Mouse (Mus musculus): ENCODE data around the gene Ehd2. TPM values are rescaled to one million over a fixed set of nuclear protein-coding genes. Genes with fewer than 3 reads are reported as not detected.

Ehd2 gene
- polyA plus RNA-seq, 1 experiment, result 4.6 TPM

DNA sequence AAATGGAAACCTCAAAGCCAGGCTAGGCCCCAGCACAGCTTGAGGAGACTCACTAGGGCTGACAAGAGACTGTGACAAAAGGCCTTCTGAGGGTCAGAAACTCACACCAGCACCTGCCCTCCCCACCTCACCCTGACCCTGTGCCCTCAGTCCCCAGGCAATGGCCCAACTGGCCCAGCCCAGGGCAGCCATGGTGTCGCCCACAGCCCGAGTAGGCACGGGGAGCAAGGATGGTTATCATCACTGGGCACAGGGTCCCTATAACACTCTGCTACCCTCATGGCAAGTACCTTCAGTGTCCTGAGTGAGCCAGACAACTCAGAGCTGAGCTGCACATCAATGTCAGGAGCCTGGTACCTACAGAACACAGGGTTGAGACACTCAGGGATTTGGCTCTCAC is 28.7 kb downstream of the Ehd2 start:
- Histone ChIP-seq H3K27me3 (ENCODE audit: control insufficient read depth, insufficient read depth, low read length, poor library complexity, severe bottlenecking) (no peaks in the 10 kb centered on the region), H3K36me3 (ENCODE audit: control insufficient read depth, insufficient read depth, low read length, poor library complexity, severe bottlenecking) (peaks cover 68% of the 10 kb centered on the region)

GRCm38 (mm10) chr7:15937491-15937890 is 29.9 kb downstream of the Ehd2 start:
- no peaks in the 10 kb centered on the region for H3K27me3 ChIP-seq (ENCODE audit: control insufficient read depth, insufficient read depth, low read length, poor library complexity, severe bottlenecking)
- H3K9me3 ChIP-seq (replicated peaks; ENCODE audit: control insufficient read depth, insufficient read depth, low read length, poor library complexity, severe bottlenecking), result no peaks in the 10 kb centered on the region
- no peak for TF ChIP-seq CTCF (IDR thresholded peaks at IDR 0.05; ENCODE audit: low read depth, low read length)
- no peak overlapping the region for H3K9ac ChIP-seq (ENCODE audit: low read depth, poor library complexity, severe bottlenecking)
- no peak overlapping the region for H3K27ac ChIP-seq (ENCODE audit: insufficient read depth, low read length)
- H3K4me3 ChIP-seq (ENCODE audit: low read depth, low read length), result no peak overlapping the region
- peaks cover 57% of the 10 kb centered on the region for H3K36me3 ChIP-seq (ENCODE audit: control insufficient read depth, insufficient read depth, low read length, poor library complexity, severe bottlenecking)
- no peaks in the 10 kb centered on the region for H3K4me1 ChIP-seq (ENCODE audit: control insufficient read depth, insufficient read depth, low read length)

More for the DNA sequence above, 28.7 kb downstream of the Ehd2 start:
- no peak overlapping the region for H3K9ac ChIP-seq (ENCODE audit: low read depth, poor library complexity, severe bottlenecking)
- no peak for TF ChIP-seq EP300 (IDR thresholded peaks at IDR 0.05; ENCODE audit: insufficient read depth, low read depth, low read length)
- TF ChIP-seq CTCF (IDR thresholded peaks at IDR 0.05; ENCODE audit: low read depth, low read length), result no peak
- no peak for TF ChIP-seq POLR2A (IDR thresholded peaks at IDR 0.05; ENCODE audit: insufficient read depth, low read length)
- no peaks in the 10 kb centered on the region for H3K4me1 ChIP-seq (ENCODE audit: control insufficient read depth, insufficient read depth, low read length)
- H3K27ac ChIP-seq (ENCODE audit: insufficient read depth, low read length), result no peak overlapping the region
- no peak overlapping the region for H3K4me3 ChIP-seq (ENCODE audit: low read depth, low read length)
- H3K9me3 ChIP-seq (replicated peaks; ENCODE audit: control insufficient read depth, insufficient read depth, low read length, poor library complexity, severe bottlenecking), result no peaks in the 10 kb centered on the region

- Histone ChIP-seq H3K9me3 (replicated peaks; ENCODE audit: control insufficient read depth, insufficient read depth, low read length, poor library complexity, severe bottlenecking) (no peaks in the 10 kb centered on the region), H3K9ac (ENCODE audit: low read depth, poor library complexity, severe bottlenecking) (no peak overlapping the region), H3K4me1 (ENCODE audit: control insufficient read depth, insufficient read depth, low read length) (no peaks in the 10 kb centered on the region), H3K36me3 (ENCODE audit: control insufficient read depth, insufficient read depth, low read length, poor library complexity, severe bottlenecking) (peaks cover 20% of the 10 kb centered on the region), H3K4me3 (ENCODE audit: low read depth, low read length) (no peak overlapping the region), H3K27ac (ENCODE audit: insufficient read depth, low read length) (no peak overlapping the region), H3K27me3 (ENCODE audit: control insufficient read depth, insufficient read depth, low read length, poor library complexity, severe bottlenecking) (no peaks in the 10 kb centered on the region)
- TF ChIP-seq CTCF (IDR thresholded peaks at IDR 0.05; ENCODE audit: low read depth, low read length) (no peak), EP300 (IDR thresholded peaks at IDR 0.05; ENCODE audit: insufficient read depth, low read depth, low read length) (no peak), POLR2A (IDR thresholded peaks at IDR 0.05; ENCODE audit: insufficient read depth, low read length) (no peak)
Measured at GRCm38 (mm10) chr7:15933437-15934359, 33.7 kb downstream of the Ehd2 start.

DNA sequence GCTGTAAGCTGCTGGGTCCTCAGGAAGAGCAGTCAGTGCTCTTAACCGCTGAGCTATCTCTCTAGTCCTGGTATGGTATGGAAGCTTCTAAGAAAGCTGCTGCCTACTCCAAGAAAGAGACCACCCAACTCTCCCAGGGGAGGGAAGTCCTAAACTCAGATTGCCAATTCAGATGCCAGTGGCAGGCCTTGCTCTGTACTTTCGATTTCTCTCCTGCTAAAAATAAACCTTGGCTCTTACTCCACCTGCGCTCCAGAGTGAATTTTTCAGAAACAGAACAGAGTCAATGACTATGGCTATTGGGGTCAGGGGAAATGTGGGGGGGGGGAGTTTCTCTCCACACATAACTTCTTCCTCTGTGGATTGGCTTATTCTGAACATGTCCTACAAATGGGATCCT is 35.7 kb downstream of the Ehd2 start:
- no peaks in the 10 kb centered on the region for H3K27me3 ChIP-seq (ENCODE audit: control insufficient read depth, insufficient read depth, low read length, poor library complexity, severe bottlenecking)
- H3K36me3 ChIP-seq (ENCODE audit: control insufficient read depth, insufficient read depth, low read length, poor library complexity, severe bottlenecking), result no peaks in the 10 kb centered on the region
- H3K9me3 ChIP-seq (replicated peaks; ENCODE audit: control insufficient read depth, insufficient read depth, low read length, poor library complexity, severe bottlenecking), result no peaks in the 10 kb centered on the region
- H3K27ac ChIP-seq (ENCODE audit: insufficient read depth, low read length), result no peak overlapping the region
- no peak overlapping the region for H3K9ac ChIP-seq (ENCODE audit: low read depth, poor library complexity, severe bottlenecking)
- no peak overlapping the region for H3K4me3 ChIP-seq (ENCODE audit: low read depth, low read length)
- H3K4me1 ChIP-seq (ENCODE audit: control insufficient read depth, insufficient read depth, low read length), result no peaks in the 10 kb centered on the region
- TF ChIP-seq POLR2A (IDR thresholded peaks at IDR 0.05; ENCODE audit: insufficient read depth, low read length), result no peak

GRCm38 (mm10) chr7:15930543-15930942 is 36.8 kb downstream of the Ehd2 start:
- H3K27me3 ChIP-seq (ENCODE audit: control insufficient read depth, insufficient read depth, low read length, poor library complexity, severe bottlenecking), result no peaks in the 10 kb centered on the region
- no peak overlapping the region for H3K4me3 ChIP-seq (ENCODE audit: low read depth, low read length)
- no peaks in the 10 kb centered on the region for H3K36me3 ChIP-seq (ENCODE audit: control insufficient read depth, insufficient read depth, low read length, poor library complexity, severe bottlenecking)
- no peak overlapping the region for H3K9ac ChIP-seq (ENCODE audit: low read depth, poor library complexity, severe bottlenecking)
- H3K4me1 ChIP-seq (ENCODE audit: control insufficient read depth, insufficient read depth, low read length), result no peaks in the 10 kb centered on the region
- no peak overlapping the region for H3K27ac ChIP-seq (ENCODE audit: insufficient read depth, low read length)
- TF ChIP-seq CTCF (IDR thresholded peaks at IDR 0.05; ENCODE audit: low read depth, low read length) (no peak), EP300 (IDR thresholded peaks at IDR 0.05; ENCODE audit: insufficient read depth, low read depth, low read length) (no peak), POLR2A (IDR thresholded peaks at IDR 0.05; ENCODE audit: insufficient read depth, low read length) (no peak)
- H3K9me3 ChIP-seq (replicated peaks; ENCODE audit: control insufficient read depth, insufficient read depth, low read length, poor library complexity, severe bottlenecking), result no peaks in the 10 kb centered on the region

DNA sequence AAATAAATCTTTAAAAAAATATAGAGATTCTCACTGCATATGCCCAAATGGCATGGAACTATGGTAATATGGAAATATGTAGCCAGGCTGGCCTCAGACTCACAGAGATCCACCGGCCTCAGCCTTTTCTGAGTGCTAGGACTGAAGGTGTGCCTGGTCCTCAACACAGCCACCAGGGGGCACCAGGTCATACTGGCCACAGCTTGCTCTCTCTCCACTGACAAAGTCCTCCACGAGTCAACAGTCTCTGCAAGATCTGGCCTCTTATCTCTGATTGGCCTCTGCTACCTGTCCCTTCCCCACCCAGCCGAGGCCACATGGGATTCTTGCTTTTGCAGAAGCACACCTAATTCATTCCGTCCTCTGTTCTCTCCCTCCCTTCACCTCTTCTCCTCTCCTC is 37.5 kb downstream of the Ehd2 start:
- TF ChIP-seq EP300 (IDR thresholded peaks at IDR 0.05; ENCODE audit: insufficient read depth, low read depth, low read length) (no peak), CTCF (IDR thresholded peaks at IDR 0.05; ENCODE audit: low read depth, low read length) (peak; percentile 91), POLR2A (IDR thresholded peaks at IDR 0.05; ENCODE audit: insufficient read depth, low read length) (no peak)
- no peak overlapping the region for H3K27ac ChIP-seq (ENCODE audit: insufficient read depth, low read length)
- no peaks in the 10 kb centered on the region for H3K9me3 ChIP-seq (replicated peaks; ENCODE audit: control insufficient read depth, insufficient read depth, low read length, poor library complexity, severe bottlenecking)
- no peak overlapping the region for H3K9ac ChIP-seq (ENCODE audit: low read depth, poor library complexity, severe bottlenecking)
- H3K27me3 ChIP-seq (ENCODE audit: control insufficient read depth, insufficient read depth, low read length, poor library complexity, severe bottlenecking), result no peaks in the 10 kb centered on the region
- H3K36me3 ChIP-seq (ENCODE audit: control insufficient read depth, insufficient read depth, low read length, poor library complexity, severe bottlenecking), result no peaks in the 10 kb centered on the region
- H3K4me1 ChIP-seq (ENCODE audit: control insufficient read depth, insufficient read depth, low read length), result no peaks in the 10 kb centered on the region
- no peak overlapping the region for H3K4me3 ChIP-seq (ENCODE audit: low read depth, low read length)

All from ES-Bruce4 (cell line).